Comparison of ENCODE assay signal across 17 mouse cellular contexts in the genomic region with DNA sequence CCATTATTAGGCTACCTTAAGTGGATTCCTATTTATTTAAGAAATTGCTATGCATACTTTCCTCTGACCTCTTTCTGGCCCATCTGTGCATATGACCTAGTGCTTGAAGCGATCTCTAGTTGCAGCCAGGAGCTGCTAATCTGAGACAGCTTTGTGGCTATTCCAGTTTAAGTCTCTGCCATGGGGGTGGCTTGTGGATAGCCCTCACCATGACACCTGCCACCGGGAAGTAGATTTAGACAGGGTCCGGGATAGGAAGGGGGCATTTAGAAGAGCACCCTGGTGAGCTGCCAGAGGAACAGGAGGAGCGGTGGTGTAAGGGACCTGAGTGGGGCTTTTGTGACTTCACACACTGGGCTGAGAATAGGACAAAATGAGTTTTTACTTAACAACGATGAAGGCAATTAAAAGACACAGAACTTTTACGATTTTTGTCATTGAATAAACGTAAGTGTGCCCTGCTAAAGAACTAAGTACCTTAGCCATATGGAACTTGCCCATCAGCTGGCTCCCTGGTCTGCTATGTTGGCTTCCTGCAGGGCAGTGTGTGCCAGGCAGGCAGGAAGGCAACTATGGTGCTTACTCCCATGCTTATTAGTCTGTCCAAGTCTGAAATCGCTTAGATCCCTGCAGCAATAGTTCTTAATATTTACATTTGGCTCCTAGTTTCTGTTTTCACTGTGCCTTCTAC.
A peak's percentile ranks its signal among the peaks of the same experiment; 100 is the strongest.
DNase-seq lines count a peak whose midpoint lies in the region; ATAC-seq and TF ChIP-seq lines count a peak whose summit lies in the region.
"Had no signal": no experiment of that assay in that cellular context is flagged by ENCODE, and none has a peak within 500 bp of the region (broad histone marks: within the 10 kb centered on the region; RNA-seq: fewer than 3 reads in every experiment).

No protein-coding gene starts in this region.

- no peaks in the 10 kb centered on the region for H3K9me3 ChIP-seq in hindbrain, embryonic 16.5 days (ENCODE audit: control insufficient read depth, low read length)
- no peaks in the 10 kb centered on the region for H3K9me3 ChIP-seq in hindbrain, embryonic 12.5 days (replicated peaks)
- no peaks in the 10 kb centered on the region for H3K9me3 ChIP-seq in hindbrain, postnatal 0 days (ENCODE audit: low read length)
- H3K9me3 ChIP-seq: embryonic facial prominence, embryonic 12.5 days; forebrain, embryonic 15.5 days; midbrain, embryonic 13.5 days had no signal

- TF ChIP-seq CTCF in thymus, adult 2 months (IDR thresholded peaks at IDR 0.05; ENCODE audit: borderline replicate concordance, control insufficient read depth, extremely low read depth, insufficient read depth, low read length, poor library complexity) = no peak
- no peak for TF ChIP-seq CTCF in hindbrain, postnatal 0 days (IDR thresholded peaks at IDR 0.05; ENCODE audit: low read depth)

- H3K9ac ChIP-seq in hindbrain, embryonic 16.5 days (ENCODE audit: low read depth, low read length) = no peak overlapping the region
- H3K9ac ChIP-seq in hindbrain, embryonic 12.5 days = no peak overlapping the region
- H3K9ac ChIP-seq in hindbrain, postnatal 0 days (replicated peaks; ENCODE audit: low read length) = no peak overlapping the region
- H3K9ac ChIP-seq: embryonic facial prominence, embryonic 12.5 days; forebrain, embryonic 15.5 days; liver, embryonic 14.5 days; midbrain, embryonic 13.5 days had no signal

- TF ChIP-seq POLR2A in thymus, adult 2 months (IDR thresholded peaks at IDR 0.05; ENCODE audit: control insufficient read depth, extremely low read depth, insufficient read depth, low read length, poor library complexity) = no peak

- WGBS in hindbrain, embryonic 16.5 days = 74% methylated on average over 8 of the region's 8 CpGs
- 77% methylated on average over 8 of the region's 8 CpGs for WGBS in hindbrain, embryonic 12.5 days
- WGBS in thymus, adult 2 months = 91% methylated on average over 8 of the region's 8 CpGs
- 62% methylated on average over 8 of the region's 8 CpGs for WGBS in hindbrain, postnatal 0 days

- no peak overlapping the region for H3K4me3 ChIP-seq in hindbrain, embryonic 16.5 days (ENCODE audit: low read length)
- no peak overlapping the region for H3K4me3 ChIP-seq in hindbrain, embryonic 12.5 days
- no peak overlapping the region for H3K4me3 ChIP-seq in thymus, adult 2 months (ENCODE audit: control insufficient read depth, insufficient read depth, low read length)
- no peak overlapping the region for H3K4me3 ChIP-seq in hindbrain, postnatal 0 days (ENCODE audit: low read length)
- H3K4me3 ChIP-seq: embryonic facial prominence, embryonic 12.5 days; forebrain, embryonic 15.5 days; heart, adult 2 months; midbrain, embryonic 13.5 days had no signal

- H3K27me3 ChIP-seq in hindbrain, embryonic 16.5 days (replicated peaks; ENCODE audit: control insufficient read depth, insufficient read depth, low read length) = no peaks in the 10 kb centered on the region
- H3K27me3 ChIP-seq in hindbrain, embryonic 12.5 days = no peaks in the 10 kb centered on the region
- H3K27me3 ChIP-seq in thymus, adult 2 months (ENCODE audit: control insufficient read depth, insufficient read depth, low read length) = no peaks in the 10 kb centered on the region
- H3K27me3 ChIP-seq in hindbrain, postnatal 0 days (ENCODE audit: insufficient read depth, low read length) = no peaks in the 10 kb centered on the region
- H3K27me3 ChIP-seq: embryonic facial prominence, embryonic 12.5 days; forebrain, embryonic 15.5 days; midbrain, embryonic 13.5 days had no signal

- H3K27ac ChIP-seq in hindbrain, embryonic 16.5 days (ENCODE audit: low read depth, low read length) = no peak overlapping the region
- no peak overlapping the region for H3K27ac ChIP-seq in hindbrain, embryonic 12.5 days
- H3K27ac ChIP-seq in thymus, adult 2 months (ENCODE audit: control insufficient read depth, insufficient read depth, low read length) = peak overlapping the region; percentile 40; the same call in 1 of the 2 replicates
- no peak overlapping the region for H3K27ac ChIP-seq in hindbrain, postnatal 0 days
- H3K27ac ChIP-seq: embryonic facial prominence, embryonic 12.5 days; forebrain, embryonic 15.5 days; heart, adult 2 months; liver, embryonic 14.5 days; midbrain, embryonic 13.5 days had no signal

- peaks cover 2% of the 10 kb centered on the region; the same call in 1 of the 2 replicates for H3K4me1 ChIP-seq in hindbrain, embryonic 16.5 days (ENCODE audit: control insufficient read depth, insufficient read depth, low read depth, low read length)
- peaks cover 8% of the 10 kb centered on the region; the same call in 1 of the 2 replicates for H3K4me1 ChIP-seq in hindbrain, embryonic 12.5 days
- H3K4me1 ChIP-seq in thymus, adult 2 months (replicated peaks; ENCODE audit: control insufficient read depth, insufficient read depth, low read length) = peaks cover 8% of the 10 kb centered on the region
- no peaks in the 10 kb centered on the region for H3K4me1 ChIP-seq in hindbrain, postnatal 0 days (ENCODE audit: insufficient read depth, low read length)

- no peaks in the 10 kb centered on the region for H3K36me3 ChIP-seq in hindbrain, embryonic 16.5 days (ENCODE audit: control insufficient read depth, insufficient read depth, low read length)
- H3K36me3 ChIP-seq in hindbrain, embryonic 12.5 days = no peaks in the 10 kb centered on the region
- H3K36me3 ChIP-seq in thymus, adult 2 months (ENCODE audit: control insufficient read depth, insufficient read depth, low read length) = peaks cover 9% of the 10 kb centered on the region; the same call in 1 of the 2 replicates
- H3K36me3 ChIP-seq in hindbrain, postnatal 0 days (ENCODE audit: insufficient read depth, low read length) = no peaks in the 10 kb centered on the region
- H3K36me3 ChIP-seq: embryonic facial prominence, embryonic 12.5 days; forebrain, embryonic 15.5 days; midbrain, embryonic 13.5 days had no signal

- H3K4me2 ChIP-seq in hindbrain, embryonic 16.5 days (ENCODE audit: low read length) = no peak overlapping the region
- no peak overlapping the region for H3K4me2 ChIP-seq in hindbrain, embryonic 12.5 days (replicated peaks)
- no peak overlapping the region for H3K4me2 ChIP-seq in hindbrain, postnatal 0 days (ENCODE audit: low read depth, low read length)
- H3K4me2 ChIP-seq: embryonic facial prominence, embryonic 12.5 days; forebrain, embryonic 15.5 days; midbrain, embryonic 13.5 days had no signal

- no peak for DNase-seq in thymus, adult 2 months
- no peak for DNase-seq in thymus, postnatal 10 days (ENCODE audit: low spot score in 2 of 2)
- peak; percentile 51 for DNase-seq in retina, postnatal 1 day
- no peak for DNase-seq in layer of hippocampus, adult 8-10 months (ENCODE audit: low spot score in 2 of 2)
- no peak for DNase-seq in hindbrain, postnatal 0 days (ENCODE audit: low spot score)
- DNase-seq: adrenal gland, adult 8-10 months; heart, adult 2 months; heart, postnatal 4 days; kidney, adult 11 months; thymus, adult 18-20 months had no signal

- 0 out of 2 replicates have a peak, but pooled peaks have one; percentile 24 for ATAC-seq in hindbrain, embryonic 16.5 days
- ATAC-seq in hindbrain, embryonic 12.5 days (ENCODE audit: low FRiP score) = no peak
- ATAC-seq in common myeloid progenitor, adult 5-6 weeks (replicated peaks; ENCODE audit: low read depth, poor library complexity, severe bottlenecking) = peak; percentile 26; the same call in 1 of the 2 replicates
- ATAC-seq in hindbrain, postnatal 0 days = no peak
- ATAC-seq: midbrain, embryonic 13.5 days had no signal

Comparison
In these comparisons a context has a peak if more than half of its experiments do, and no peak if none do; other contexts are left out.
1. ATAC-seq: peak in hindbrain, embryonic 16.5 days (single experiment) and common myeloid progenitor, adult 5-6 weeks (single experiment); none in hindbrain, embryonic 12.5 days (single experiment) and hindbrain, postnatal 0 days (single experiment).